Mouse (Mus musculus): ENCODE data around the gene Ano5.
A peak's percentile ranks its signal among the peaks of the same experiment; 100 is the strongest.

The Ano5 gene

DNA sequence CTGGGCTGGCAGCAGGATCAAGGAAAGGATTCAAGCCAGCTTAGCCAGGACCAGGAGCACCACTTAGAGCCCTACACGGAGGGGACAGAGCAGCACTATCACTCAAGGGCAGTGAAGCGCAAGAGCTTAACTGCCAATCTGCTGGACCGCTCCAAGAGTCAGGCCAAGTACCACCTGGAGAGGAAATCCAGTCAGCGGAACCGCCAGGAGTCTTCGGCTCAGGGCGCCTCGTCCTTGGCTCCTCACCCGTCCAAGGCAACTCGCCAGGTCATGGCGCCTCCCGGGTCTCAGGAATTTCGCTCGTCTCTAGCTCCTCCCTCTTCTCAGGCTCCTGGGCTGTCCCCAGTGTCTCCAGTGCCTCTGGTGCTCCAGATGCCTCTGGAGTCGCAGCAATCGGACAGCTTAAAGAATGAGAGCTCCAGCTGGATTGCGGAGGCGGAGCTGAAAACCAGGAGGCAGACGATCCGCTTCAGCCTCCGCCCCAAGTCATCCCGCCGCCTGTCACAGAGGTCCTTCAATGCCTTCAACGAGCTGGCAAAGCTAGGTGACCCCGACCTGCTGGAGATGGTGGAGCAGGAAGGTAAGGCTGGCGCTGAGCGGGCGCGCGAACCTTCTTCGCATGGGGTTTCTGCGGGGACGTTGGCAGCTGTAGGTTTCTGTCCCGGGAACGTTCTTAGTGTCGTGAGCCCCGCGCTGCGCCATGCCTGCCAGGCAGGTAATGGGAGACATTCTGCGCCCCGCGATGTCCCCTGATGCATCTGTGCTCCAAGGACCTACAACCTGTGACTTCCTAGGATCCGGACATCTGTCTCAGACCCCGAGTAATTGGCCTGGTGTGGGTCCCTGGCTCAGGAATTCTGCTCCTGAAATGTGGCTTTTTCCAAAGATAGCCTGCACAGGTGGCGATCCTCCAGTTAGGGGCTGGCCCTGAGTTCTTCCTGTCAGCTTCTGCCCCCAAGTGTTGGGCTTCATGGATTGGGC is at the start of gene Ano5:
Gene Ano5, plus strand, starts transcription at position 359 of the 981 bp plus-strand sequence.
- peak in 1 of 2 experiments; percentile 1 for DNase-seq (ENCODE audit: low spot score in 2 of 2)

GRCm38 (mm10) chr7:51499396-51499795 is 11.4 kb upstream of the Ano5 start:
- no peak for DNase-seq (ENCODE audit: low spot score in 2 of 2)

DNA sequence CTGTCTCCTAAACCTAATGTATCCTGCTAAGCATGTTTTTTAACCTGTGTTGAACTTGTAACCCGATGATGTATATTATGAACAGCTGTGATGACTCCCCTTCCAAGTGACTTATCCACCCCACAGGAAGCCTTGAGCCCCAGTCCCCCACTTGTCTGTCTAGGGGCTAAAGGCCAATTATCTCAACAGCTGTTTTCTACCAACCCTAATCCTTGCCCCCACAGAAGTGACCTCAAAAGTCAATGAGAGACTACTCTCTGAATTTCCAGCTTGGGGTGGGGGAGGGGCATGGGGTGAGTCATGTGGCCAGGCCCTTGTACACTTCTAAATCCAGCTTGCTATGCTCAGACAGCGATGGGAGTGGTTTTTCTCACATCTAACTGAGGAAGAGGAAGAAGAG is 6.9 kb upstream of the Ano5 start:
- DNase-seq (ENCODE audit: low spot score in 2 of 2): no peak

DNA sequence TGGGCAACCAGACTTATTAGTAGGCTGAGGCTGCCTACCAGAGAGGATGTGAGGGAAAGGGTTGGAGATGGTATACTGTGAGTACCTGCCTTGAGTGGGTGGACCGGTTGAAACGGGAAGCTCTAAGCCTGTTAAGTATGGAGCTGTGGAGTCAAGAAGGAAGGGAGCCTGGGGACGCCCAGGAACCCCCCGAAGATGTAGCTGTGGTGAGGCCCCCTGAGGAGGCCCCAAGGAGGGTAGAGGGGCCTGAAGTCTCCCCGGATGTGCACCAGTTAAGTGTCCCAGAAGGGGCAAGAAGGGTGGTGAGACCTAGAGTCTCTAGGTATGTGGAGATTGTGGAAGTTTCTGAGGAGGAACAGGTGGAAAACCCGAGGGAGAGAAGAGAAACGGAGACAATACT is 682 bp upstream of the Ano5 start:
- DNase-seq (ENCODE audit: low spot score in 2 of 2): no peak

DNA sequence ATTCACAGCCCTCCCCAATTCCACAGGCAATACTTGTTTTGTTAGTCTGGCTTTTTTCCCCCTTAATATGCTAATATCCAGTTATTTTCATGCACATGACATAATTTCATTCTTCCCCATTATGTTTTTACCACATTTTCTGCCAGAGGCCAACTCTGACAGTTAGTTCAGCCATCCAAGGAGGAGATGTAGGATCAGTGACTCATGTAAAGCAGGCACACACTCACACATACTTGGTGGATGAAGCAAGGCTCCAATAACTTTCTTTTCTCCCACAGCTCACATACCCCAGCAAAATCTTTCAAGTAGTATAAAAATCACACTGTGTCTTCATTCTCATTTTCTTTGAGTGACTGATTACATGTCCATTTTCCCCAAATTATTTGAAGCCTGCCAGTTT is 28.5 kb downstream of the Ano5 start:
- DNase-seq (ENCODE audit: low spot score in 2 of 2): no peak

GRCm38 (mm10) chr7:51540736-51541135 is 29.9 kb downstream of the Ano5 start:
- no peak for DNase-seq (ENCODE audit: low spot score in 2 of 2)

DNA sequence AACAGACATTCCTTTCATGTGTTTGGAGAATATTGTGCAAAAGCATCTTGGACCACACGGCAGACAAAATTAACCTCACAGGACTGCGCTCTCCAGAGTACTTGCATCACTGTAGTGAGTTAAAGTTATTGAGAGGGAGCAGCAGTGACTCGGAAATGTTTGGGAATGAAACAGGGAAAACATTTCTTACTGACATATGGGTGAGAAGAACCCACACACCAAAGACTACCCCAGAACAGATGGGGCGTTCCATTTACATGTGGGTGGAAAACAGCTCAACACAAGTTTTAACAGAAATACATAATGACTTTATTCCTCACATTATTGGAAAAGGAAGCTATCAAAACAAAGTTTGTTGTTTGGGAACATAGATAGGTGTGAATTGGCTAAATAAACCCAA is 89.2 kb downstream of the Ano5 start:
- DNase-seq (ENCODE audit: low spot score in 2 of 2): no peak

GRCm38 (mm10) chr7:51603741-51604140 is 92.9 kb downstream of the Ano5 start:
- no peak for DNase-seq (ENCODE audit: low spot score in 2 of 2)

GRCm38 (mm10) chr7:51614404-51614803 is 103.6 kb downstream of the Ano5 start:
- DNase-seq (ENCODE audit: low spot score in 2 of 2): no peak

GRCm38 (mm10) chr7:51617941-51618340 is 107.1 kb downstream of the Ano5 start:
- DNase-seq (ENCODE audit: low spot score in 2 of 2): no peak

DNA sequence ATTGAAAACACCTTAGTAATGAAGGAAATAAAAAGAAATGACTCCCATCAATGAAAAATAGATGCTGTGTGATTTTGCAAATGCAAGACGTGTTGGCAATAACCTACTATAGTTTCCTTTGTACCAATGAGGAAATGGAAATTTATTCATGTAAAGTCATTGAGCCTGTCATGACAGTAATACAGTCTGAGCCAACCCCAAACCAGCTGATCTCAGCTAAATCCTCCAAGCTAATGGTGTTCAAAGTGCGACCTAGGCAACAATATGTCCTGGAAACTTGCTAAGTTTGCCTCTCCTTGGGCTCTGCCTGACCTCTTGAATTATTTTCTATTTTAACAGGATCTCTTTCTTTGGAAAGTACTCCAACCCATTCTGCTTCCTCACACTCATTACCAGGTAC is 107.6 kb downstream of the Ano5 start:
- no peak for DNase-seq (ENCODE audit: low spot score in 2 of 2)

GRCm38 (mm10) chr7:51619977-51620376 is 109.1 kb downstream of the Ano5 start:
- DNase-seq (ENCODE audit: low spot score in 2 of 2): no peak

GRCm38 (mm10) chr7:51621694-51622145 is 110.9 kb downstream of the Ano5 start, which contains the start of gene Slc17a6:
TSS of gene Slc17a6 (plus strand) at chr7:51622006.
- DNase-seq (ENCODE audit: low spot score in 2 of 2): peak; percentile 1 to 4

GRCm38 (mm10) chr7:51622196-51622595 is 111.4 kb downstream of the Ano5 start:
- DNase-seq (ENCODE audit: low spot score in 2 of 2): no peak

DNA sequence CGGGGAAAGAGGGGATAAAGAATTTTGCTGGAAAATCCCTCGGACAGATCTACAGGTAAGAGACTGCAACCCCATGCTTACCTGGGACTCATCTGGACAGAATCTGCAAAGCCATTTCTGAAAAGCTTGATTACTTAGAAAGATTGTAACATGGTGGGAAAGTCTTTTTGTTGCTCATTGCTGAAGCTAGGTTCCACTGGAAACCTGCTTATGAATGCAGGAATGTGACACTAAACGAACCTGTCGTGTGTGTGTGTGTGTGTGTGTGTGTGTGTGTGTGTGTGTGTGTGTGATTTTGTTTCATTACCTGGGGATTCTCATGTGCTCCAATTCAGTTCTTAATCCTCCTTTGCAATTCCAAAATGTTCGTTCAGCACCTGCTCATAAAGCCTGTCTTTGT is 111.8 kb downstream of the Ano5 start:
- DNase-seq (ENCODE audit: low spot score in 2 of 2): no peak

GRCm38 (mm10) chr7:51624336-51624897 is 113.6 kb downstream of the Ano5 start:
- no peak for DNase-seq (ENCODE audit: low spot score in 2 of 2)

DNA sequence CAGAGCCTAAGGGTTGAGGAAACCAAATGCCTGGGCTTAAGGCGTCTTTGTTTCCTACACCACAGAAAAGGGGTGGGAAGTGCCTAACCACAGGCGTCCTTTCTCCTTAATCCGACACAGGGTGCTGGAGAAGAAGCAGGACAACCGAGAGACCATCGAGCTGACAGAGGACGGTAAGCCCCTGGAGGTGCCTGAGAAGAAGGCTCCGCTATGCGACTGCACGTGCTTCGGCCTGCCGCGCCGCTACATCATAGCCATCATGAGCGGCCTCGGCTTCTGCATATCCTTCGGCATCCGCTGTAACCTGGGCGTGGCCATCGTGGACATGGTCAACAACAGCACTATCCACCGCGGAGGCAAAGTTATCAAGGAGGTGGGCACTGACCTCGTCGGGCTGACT is 114.3 kb downstream of the Ano5 start:
- no peak for DNase-seq (ENCODE audit: low spot score in 2 of 2)

- DNase-seq (ENCODE audit: low spot score in 2 of 2): no peak
Measured at GRCm38 (mm10) chr7:51625591-51626255, 114.9 kb downstream of the Ano5 start.

DNA sequence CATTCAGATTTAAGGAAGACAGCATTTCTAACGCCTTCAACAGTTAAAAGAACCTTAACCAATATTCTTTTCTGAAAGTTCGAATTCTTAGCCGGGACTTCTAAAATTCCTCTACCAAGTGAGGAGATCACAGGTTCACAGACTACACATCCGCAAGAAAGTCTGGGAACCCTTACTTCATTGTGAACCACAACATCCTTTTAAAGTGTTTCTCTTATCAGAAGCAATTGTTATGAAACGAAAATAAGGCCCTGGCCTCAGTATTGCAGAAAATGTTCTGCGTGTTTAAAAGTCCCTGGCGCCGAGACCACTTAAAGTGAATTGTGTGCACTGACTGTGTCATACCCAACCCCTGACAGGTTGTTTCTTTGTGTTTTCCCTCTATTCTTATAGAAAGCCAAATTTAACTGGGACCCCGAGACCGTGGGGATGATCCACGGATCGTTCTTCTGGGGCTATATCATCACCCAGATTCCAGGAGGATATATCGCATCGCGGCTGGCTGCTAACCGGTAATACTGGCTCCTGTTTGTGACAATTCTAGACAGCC is 115.7 kb downstream of the Ano5 start:
- DNase-seq (ENCODE audit: low spot score in 2 of 2): no peak

DNA sequence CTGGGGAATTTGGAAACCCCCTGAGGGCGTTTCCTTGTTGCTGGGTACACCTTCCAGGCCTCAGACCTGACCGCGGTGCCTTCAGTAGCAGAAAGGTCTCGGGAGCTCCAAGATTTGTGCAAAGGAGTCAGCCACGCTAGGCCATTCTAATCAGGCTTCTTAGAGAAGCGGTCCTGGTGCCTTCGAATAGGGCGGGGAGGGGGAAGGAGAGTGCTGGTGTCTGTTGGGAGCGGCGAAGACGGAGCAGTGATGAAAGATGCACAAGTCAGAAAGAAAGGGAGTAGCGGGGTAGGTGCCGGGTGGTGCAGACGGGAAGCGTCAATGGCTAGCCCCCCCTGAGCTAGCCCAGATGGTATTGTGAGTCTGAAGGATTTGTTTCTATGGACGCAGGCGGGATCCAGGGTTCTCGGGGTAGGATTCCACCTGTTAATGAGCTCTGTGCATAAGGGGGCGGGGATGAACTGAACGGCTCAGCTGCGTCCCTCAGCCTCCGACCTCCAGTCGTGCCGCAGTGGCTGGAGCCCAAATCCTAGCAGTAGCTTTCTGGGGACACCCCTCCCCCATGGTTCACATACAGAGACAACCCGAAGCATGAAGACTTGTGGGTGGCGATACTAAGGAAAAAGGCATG is 116.3 kb downstream of the Ano5 start:
- DNase-seq (ENCODE audit: low spot score in 2 of 2): no peak

DNA sequence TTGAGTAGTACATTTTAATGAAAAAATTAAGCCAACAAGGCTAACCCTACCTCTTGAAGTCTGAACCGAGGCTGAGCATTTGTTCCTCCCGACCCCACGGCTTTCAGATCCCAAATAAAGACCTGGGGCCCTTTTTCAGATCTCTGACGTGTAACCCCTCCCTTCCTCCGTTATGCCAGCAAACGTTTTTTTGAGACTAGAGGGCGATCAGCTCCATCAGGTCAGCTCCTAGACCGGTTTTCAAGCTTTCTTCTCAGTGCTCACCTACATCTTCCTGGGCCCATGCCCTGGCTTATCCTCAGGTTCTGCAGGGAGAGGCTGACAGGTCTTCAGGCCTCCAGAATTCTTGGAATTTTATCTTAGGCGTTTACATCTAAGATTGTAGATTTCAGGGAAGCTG is 116.8 kb downstream of the Ano5 start:
- no peak for DNase-seq (ENCODE audit: low spot score in 2 of 2)

GRCm38 (mm10) chr7:51628349-51628748 is 117.5 kb downstream of the Ano5 start:
- DNase-seq (ENCODE audit: low spot score in 2 of 2): no peak
